Mouse (Mus musculus): Measurements from ENCODE around the gene Dnal4. TPM values are rescaled to one million over a fixed set of nuclear protein-coding genes. Genes with fewer than 3 reads are reported as not detected.
A peak's percentile ranks its signal among the peaks of the same experiment; 100 is the strongest.

The Dnal4 gene
- polyA plus RNA-seq, 1 experiment = 71.5 TPM

- TF ChIP-seq POLR2A (IDR thresholded peaks at IDR 0.05; ENCODE audit: extremely low read depth, insufficient read depth, low read length) (no peak), CTCF (IDR thresholded peaks at IDR 0.05; ENCODE audit: extremely low read depth, insufficient read depth, low read length) (no peak)
- H3K4me3 ChIP-seq (ENCODE audit: insufficient read depth, low read length) = no peak overlapping the region
- no peak overlapping the region for H3K27ac ChIP-seq (ENCODE audit: insufficient read depth, low read length)
- peaks cover 9% of the 10 kb centered on the region for H3K4me1 ChIP-seq (ENCODE audit: control insufficient read depth, insufficient read depth, low read length)
Measured at GRCm38 (mm10) chr15:79790905-79791304, 13.3 kb upstream of the Dnal4 start.

- Histone ChIP-seq H3K4me3 (ENCODE audit: insufficient read depth, low read length) (no peak overlapping the region), H3K4me1 (ENCODE audit: control insufficient read depth, insufficient read depth, low read length) (peaks cover 5% of the 10 kb centered on the region; the same call in 1 of the 2 replicates), H3K27ac (ENCODE audit: insufficient read depth, low read length) (no peak overlapping the region)
- TF ChIP-seq POLR2A (IDR thresholded peaks at IDR 0.05; ENCODE audit: extremely low read depth, insufficient read depth, low read length) (no peak), CTCF (IDR thresholded peaks at IDR 0.05; ENCODE audit: extremely low read depth, insufficient read depth, low read length) (no peak)
Measured at GRCm38 (mm10) chr15:79790111-79790510, 12.5 kb upstream of the Dnal4 start.

GRCm38 (mm10) chr15:79787815-79788214, 10.2 kb upstream of the Dnal4 start:
- H3K4me3 ChIP-seq (ENCODE audit: insufficient read depth, low read length) = no peak overlapping the region
- H3K4me1 ChIP-seq (ENCODE audit: control insufficient read depth, insufficient read depth, low read length) = peaks cover 2% of the 10 kb centered on the region; the same call in 1 of the 2 replicates
- peak overlapping the region; percentile 21; the same call in 1 of the 2 replicates for H3K27ac ChIP-seq (ENCODE audit: insufficient read depth, low read length)
- TF ChIP-seq CTCF (IDR thresholded peaks at IDR 0.05; ENCODE audit: extremely low read depth, insufficient read depth, low read length) (no peak), POLR2A (IDR thresholded peaks at IDR 0.05; ENCODE audit: extremely low read depth, insufficient read depth, low read length) (no peak)

GRCm38 (mm10) chr15:79785056-79785455, 7.4 kb upstream of the Dnal4 start:
- TF ChIP-seq CTCF (IDR thresholded peaks at IDR 0.05; ENCODE audit: extremely low read depth, insufficient read depth, low read length) (no peak), POLR2A (IDR thresholded peaks at IDR 0.05; ENCODE audit: extremely low read depth, insufficient read depth, low read length) (no peak)

GRCm38 (mm10) chr15:79775662-79776061, 2.0 kb downstream of the Dnal4 start:
- peaks cover 12% of the 10 kb centered on the region for H3K4me1 ChIP-seq (ENCODE audit: control insufficient read depth, insufficient read depth, low read length)
- H3K4me3 ChIP-seq (ENCODE audit: insufficient read depth, low read length) = no peak overlapping the region
- H3K27ac ChIP-seq (ENCODE audit: insufficient read depth, low read length) = 0 out of 2 replicates have a peak overlapping the region, but pooled peaks have one; percentile 40
- no peak for TF ChIP-seq CTCF (IDR thresholded peaks at IDR 0.05; ENCODE audit: extremely low read depth, insufficient read depth, low read length)
- TF ChIP-seq POLR2A (IDR thresholded peaks at IDR 0.05; ENCODE audit: extremely low read depth, insufficient read depth, low read length) = no peak

More at GRCm38 (mm10) chr15:79785056-79785455, 7.4 kb upstream of the Dnal4 start:
- H3K4me1 ChIP-seq (ENCODE audit: control insufficient read depth, insufficient read depth, low read length) = peaks cover 2% of the 10 kb centered on the region; the same call in 1 of the 2 replicates
- H3K27ac ChIP-seq (ENCODE audit: insufficient read depth, low read length) = no peak overlapping the region
- no peak overlapping the region for H3K4me3 ChIP-seq (ENCODE audit: insufficient read depth, low read length)

GRCm38 (mm10) chr15:79774117-79775027, 3.3 kb downstream of the Dnal4 start:
- Histone ChIP-seq H3K4me3 (ENCODE audit: insufficient read depth, low read length) (peak overlapping the region; percentile 71), H3K27ac (ENCODE audit: insufficient read depth, low read length) (peak overlapping the region; percentile 30), H3K4me1 (ENCODE audit: control insufficient read depth, insufficient read depth, low read length) (peaks cover 18% of the 10 kb centered on the region)
- TF ChIP-seq POLR2A (IDR thresholded peaks at IDR 0.05; ENCODE audit: extremely low read depth, insufficient read depth, low read length) (peak; percentile 97), CTCF (IDR thresholded peaks at IDR 0.05; ENCODE audit: extremely low read depth, insufficient read depth, low read length) (no peak)

- TF ChIP-seq CTCF (IDR thresholded peaks at IDR 0.05; ENCODE audit: extremely low read depth, insufficient read depth, low read length) (no peak), POLR2A (IDR thresholded peaks at IDR 0.05; ENCODE audit: extremely low read depth, insufficient read depth, low read length) (no peak)
- Histone ChIP-seq H3K4me3 (ENCODE audit: insufficient read depth, low read length) (no peak overlapping the region), H3K4me1 (ENCODE audit: control insufficient read depth, insufficient read depth, low read length) (peaks cover 30% of the 10 kb centered on the region), H3K27ac (ENCODE audit: insufficient read depth, low read length) (peak overlapping the region; percentile 19; the same call in 1 of the 2 replicates)
Measured at GRCm38 (mm10) chr15:79770629-79771240, 6.9 kb downstream of the Dnal4 start.

- TF ChIP-seq POLR2A (IDR thresholded peaks at IDR 0.05; ENCODE audit: extremely low read depth, insufficient read depth, low read length) = no peak
- TF ChIP-seq CTCF (IDR thresholded peaks at IDR 0.05; ENCODE audit: extremely low read depth, insufficient read depth, low read length) = no peak
- peaks cover 35% of the 10 kb centered on the region for H3K4me1 ChIP-seq (ENCODE audit: control insufficient read depth, insufficient read depth, low read length)
- H3K27ac ChIP-seq (ENCODE audit: insufficient read depth, low read length) = peak overlapping the region; percentile 21; the same call in 1 of the 2 replicates
Measured at GRCm38 (mm10) chr15:79768302-79768701, 9.3 kb downstream of the Dnal4 start.

GRCm38 (mm10) chr15:79767327-79767961, 10.2 kb downstream of the Dnal4 start:
- TF ChIP-seq POLR2A (IDR thresholded peaks at IDR 0.05; ENCODE audit: extremely low read depth, insufficient read depth, low read length) (no peak), CTCF (IDR thresholded peaks at IDR 0.05; ENCODE audit: extremely low read depth, insufficient read depth, low read length) (no peak)
- Histone ChIP-seq H3K4me1 (ENCODE audit: control insufficient read depth, insufficient read depth, low read length) (peaks cover 36% of the 10 kb centered on the region), H3K27ac (ENCODE audit: insufficient read depth, low read length) (peak overlapping the region; percentile 56; the same call in 1 of the 2 replicates)

More at GRCm38 (mm10) chr15:79768302-79768701, 9.3 kb downstream of the Dnal4 start:
- H3K4me3 ChIP-seq (ENCODE audit: insufficient read depth, low read length) = no peak overlapping the region

More at GRCm38 (mm10) chr15:79767327-79767961, 10.2 kb downstream of the Dnal4 start:
- no peak overlapping the region for H3K4me3 ChIP-seq (ENCODE audit: insufficient read depth, low read length)
